Mouse (Mus musculus) liver, embryonic 14.5 days (tissue): ENCODE results near the gene Ttc21a.

Experiments
- CTCF ChIP-seq: IDR thresholded peaks from 2 replicates; pipeline ENCODE4 v1.5.1; 2016; ENCODE audit warnings: antibody characterized with exemption, low read depth, control low read depth
- EP300 ChIP-seq: IDR thresholded peaks from 2 replicates; pipeline ENCODE4 v1.6.1; 2016; ENCODE audit warnings: antibody characterized with exemption, low read depth

- no peak for TF ChIP-seq CTCF
- no peak for TF ChIP-seq EP300
Measured at GRCm38 (mm10) chr9:120014828-120015227, 77.4 kb downstream of the Ttc21a start.
